Mouse (Mus musculus): ENCODE results near the gene Kif22. TPM values are rescaled to one million over a fixed set of nuclear protein-coding genes. Genes with fewer than 3 reads are reported as not detected.

The Kif22 gene
- polyA plus RNA-seq, 1 experiment from 2014 or later = 24.6 TPM

- Histone ChIP-seq H3K36me3 (replicated peaks; ENCODE audit: control insufficient read depth, insufficient read depth) (peaks cover 38% of the 10 kb centered on the region), H3K4me1 (replicated peaks; ENCODE audit: control insufficient read depth, insufficient read depth, low read length) (peaks cover 27% of the 10 kb centered on the region), H3K4me3 (replicated peaks; ENCODE audit: low read length) (peak within 1 kb of the TSS; percentile 14; the same call in 1 of the 2 replicates), H3K9ac (peak within 1 kb of the TSS; percentile 12), H3K27ac (no peak within 1 kb of the TSS), H3K9me3 (ENCODE audit: control insufficient read depth, low read length) (no peaks in the 10 kb centered on the region), H3K27me3 (ENCODE audit: control insufficient read depth, insufficient read depth, low read length) (no peaks in the 10 kb centered on the region), H3K4me2 (replicated peaks) (peak within 1 kb of the TSS; percentile 76)
- 70% methylated on average over 11 of the region's 11 CpGs for WGBS
- ATAC-seq (ENCODE audit: low FRiP score) (no peak), DNase-seq (ENCODE audit: low spot score) (no peak)
These were observed 28.0 kb downstream of the Kif22 start, which contains the start of gene Mvp for GRCm38 (mm10) chr7:127014320-127014719. Gene Mvp, minus strand, starts transcription at chr7:127014621.

GRCm38 (mm10) chr7:127013385-127013784, 28.9 kb downstream of the Kif22 start:
- Histone ChIP-seq H3K4me1 (replicated peaks; ENCODE audit: control insufficient read depth, insufficient read depth, low read length) (peaks cover 27% of the 10 kb centered on the region), H3K27me3 (ENCODE audit: control insufficient read depth, insufficient read depth, low read length) (no peaks in the 10 kb centered on the region), H3K9me3 (ENCODE audit: control insufficient read depth, low read length) (no peaks in the 10 kb centered on the region), H3K4me3 (replicated peaks; ENCODE audit: low read length) (no peak overlapping the region), H3K9ac (no peak overlapping the region), H3K36me3 (replicated peaks; ENCODE audit: control insufficient read depth, insufficient read depth) (peaks cover 38% of the 10 kb centered on the region), H3K27ac (no peak overlapping the region), H3K4me2 (replicated peaks) (no peak overlapping the region)
- DNase-seq (ENCODE audit: low spot score) = no peak
- no peak for ATAC-seq (ENCODE audit: low FRiP score)
- 88% methylated on average over 6 of the region's 6 CpGs for WGBS

- Histone ChIP-seq H3K27ac (no peak overlapping the region), H3K9me3 (ENCODE audit: control insufficient read depth, low read length) (no peaks in the 10 kb centered on the region), H3K4me2 (replicated peaks) (no peak overlapping the region), H3K4me1 (replicated peaks; ENCODE audit: control insufficient read depth, insufficient read depth, low read length) (peaks cover 26% of the 10 kb centered on the region), H3K36me3 (replicated peaks; ENCODE audit: control insufficient read depth, insufficient read depth) (peaks cover 38% of the 10 kb centered on the region), H3K9ac (no peak overlapping the region), H3K4me3 (replicated peaks; ENCODE audit: low read length) (no peak overlapping the region), H3K27me3 (ENCODE audit: control insufficient read depth, insufficient read depth, low read length) (no peaks in the 10 kb centered on the region)
- 96% methylated on average over 10 of the region's 10 CpGs for WGBS
- DNase-seq (ENCODE audit: low spot score) (no peak), ATAC-seq (ENCODE audit: low FRiP score) (no peak)
These were observed 29.4 kb downstream of the Kif22 start for GRCm38 (mm10) chr7:127012845-127013244.

- DNase-seq (ENCODE audit: low spot score) = no peak
- H3K36me3 ChIP-seq (replicated peaks; ENCODE audit: control insufficient read depth, insufficient read depth) = peaks cover 38% of the 10 kb centered on the region
- WGBS = 86% methylated on average over 6 of the region's 6 CpGs
- H3K9me3 ChIP-seq (ENCODE audit: control insufficient read depth, low read length) = no peaks in the 10 kb centered on the region
- H3K27me3 ChIP-seq (ENCODE audit: control insufficient read depth, insufficient read depth, low read length) = no peaks in the 10 kb centered on the region
- no peak overlapping the region for H3K4me3 ChIP-seq (replicated peaks; ENCODE audit: low read length)
- H3K27ac ChIP-seq = no peak overlapping the region
- ATAC-seq (ENCODE audit: low FRiP score) = no peak
- H3K9ac ChIP-seq = no peak overlapping the region
- H3K4me1 ChIP-seq (replicated peaks; ENCODE audit: control insufficient read depth, insufficient read depth, low read length) = peaks cover 22% of the 10 kb centered on the region
- no peak overlapping the region for H3K4me2 ChIP-seq (replicated peaks)
These were observed 29.9 kb downstream of the Kif22 start for GRCm38 (mm10) chr7:127012374-127012773.

- Histone ChIP-seq H3K9me3 (ENCODE audit: control insufficient read depth, low read length) (no peaks in the 10 kb centered on the region), H3K9ac (no peak overlapping the region), H3K4me3 (replicated peaks; ENCODE audit: low read length) (no peak overlapping the region), H3K36me3 (replicated peaks; ENCODE audit: control insufficient read depth, insufficient read depth) (peaks cover 38% of the 10 kb centered on the region), H3K4me2 (replicated peaks) (no peak overlapping the region), H3K27me3 (ENCODE audit: control insufficient read depth, insufficient read depth, low read length) (no peaks in the 10 kb centered on the region), H3K27ac (no peak overlapping the region), H3K4me1 (replicated peaks; ENCODE audit: control insufficient read depth, insufficient read depth, low read length) (peaks cover 22% of the 10 kb centered on the region)
- WGBS = 82% methylated on average over 2 of the region's 2 CpGs
- DNase-seq (ENCODE audit: low spot score) (no peak), ATAC-seq (ENCODE audit: low FRiP score) (no peak)
These were observed 30.6 kb downstream of the Kif22 start for GRCm38 (mm10) chr7:127011717-127012116.

- H3K9ac ChIP-seq = no peak overlapping the region
- no peaks in the 10 kb centered on the region for H3K9me3 ChIP-seq (ENCODE audit: control insufficient read depth, low read length)
- H3K4me3 ChIP-seq (replicated peaks; ENCODE audit: low read length) = no peak overlapping the region
- no peak overlapping the region for H3K27ac ChIP-seq
- H3K27me3 ChIP-seq (ENCODE audit: control insufficient read depth, insufficient read depth, low read length) = no peaks in the 10 kb centered on the region
- WGBS = 93% methylated on average over 2 of the region's 2 CpGs
- H3K36me3 ChIP-seq (replicated peaks; ENCODE audit: control insufficient read depth, insufficient read depth) = peaks cover 38% of the 10 kb centered on the region
- ATAC-seq (ENCODE audit: low FRiP score) (no peak), DNase-seq (ENCODE audit: low spot score) (no peak)
- no peak overlapping the region for H3K4me2 ChIP-seq (replicated peaks)
- H3K4me1 ChIP-seq (replicated peaks; ENCODE audit: control insufficient read depth, insufficient read depth, low read length) = peaks cover 21% of the 10 kb centered on the region
These were observed 31.2 kb downstream of the Kif22 start for GRCm38 (mm10) chr7:127011051-127011450.

- Histone ChIP-seq H3K4me1 (replicated peaks; ENCODE audit: control insufficient read depth, insufficient read depth, low read length) (peaks cover 8% of the 10 kb centered on the region; the same call in 1 of the 2 replicates), H3K4me2 (replicated peaks) (no peak overlapping the region), H3K9me3 (ENCODE audit: control insufficient read depth, low read length) (no peaks in the 10 kb centered on the region), H3K4me3 (replicated peaks; ENCODE audit: low read length) (no peak overlapping the region), H3K27me3 (ENCODE audit: control insufficient read depth, insufficient read depth, low read length) (no peaks in the 10 kb centered on the region), H3K9ac (no peak overlapping the region), H3K36me3 (replicated peaks; ENCODE audit: control insufficient read depth, insufficient read depth) (peaks cover 24% of the 10 kb centered on the region), H3K27ac (no peak overlapping the region)
- ATAC-seq (ENCODE audit: low FRiP score) (no peak), DNase-seq (ENCODE audit: low spot score) (no peak)
- WGBS = 82% methylated on average over 17 of the region's 17 CpGs
These were observed 32.8 kb downstream of the Kif22 start for GRCm38 (mm10) chr7:127009307-127010085.

- peak overlapping the region; percentile 23 for H3K27ac ChIP-seq
- no peaks in the 10 kb centered on the region for H3K27me3 ChIP-seq (ENCODE audit: control insufficient read depth, insufficient read depth, low read length)
- 67% methylated on average over 9 of the region's 9 CpGs for WGBS
- H3K36me3 ChIP-seq (replicated peaks; ENCODE audit: control insufficient read depth, insufficient read depth) = peaks cover 14% of the 10 kb centered on the region
- H3K4me1 ChIP-seq (replicated peaks; ENCODE audit: control insufficient read depth, insufficient read depth, low read length) = peaks cover 3% of the 10 kb centered on the region; the same call in 1 of the 2 replicates
- ATAC-seq (ENCODE audit: low FRiP score) (peak; percentile 45; the same call in 1 of the 2 replicates), DNase-seq (ENCODE audit: low spot score) (no peak)
- no peaks in the 10 kb centered on the region for H3K9me3 ChIP-seq (ENCODE audit: control insufficient read depth, low read length)
- no peak overlapping the region for H3K4me2 ChIP-seq (replicated peaks)
- no peak overlapping the region for H3K4me3 ChIP-seq (replicated peaks; ENCODE audit: low read length)
- H3K9ac ChIP-seq = no peak overlapping the region
These were observed 33.8 kb downstream of the Kif22 start for GRCm38 (mm10) chr7:127008239-127009019.

GRCm38 (mm10) chr7:127007313-127008024, 34.8 kb downstream of the Kif22 start:
- H3K27ac ChIP-seq = no peak overlapping the region
- H3K9me3 ChIP-seq (ENCODE audit: control insufficient read depth, low read length) = no peaks in the 10 kb centered on the region
- H3K27me3 ChIP-seq (ENCODE audit: control insufficient read depth, insufficient read depth, low read length) = no peaks in the 10 kb centered on the region
- H3K4me2 ChIP-seq (replicated peaks) = no peak overlapping the region
- H3K4me3 ChIP-seq (replicated peaks; ENCODE audit: low read length) = no peak overlapping the region
- DNase-seq (ENCODE audit: low spot score) = no peak
- 84% methylated on average over 6 of the region's 6 CpGs for WGBS
- H3K36me3 ChIP-seq (replicated peaks; ENCODE audit: control insufficient read depth, insufficient read depth) = peaks cover 4% of the 10 kb centered on the region; the same call in 1 of the 2 replicates
- H3K9ac ChIP-seq = no peak overlapping the region
- no peaks in the 10 kb centered on the region; the same call in 1 of the 2 replicates for H3K4me1 ChIP-seq (replicated peaks; ENCODE audit: control insufficient read depth, insufficient read depth, low read length)
- ATAC-seq (ENCODE audit: low FRiP score) = no peak

Measured in hindbrain, embryonic 14.5 days (tissue).